Mouse (Mus musculus) erythroblast, embryonic 14.5 days (primary cell): ENCODE measurements around the gene Taf8.

Experiments
- GATA1 ChIP-seq: IDR thresholded peaks from 2 replicates; pipeline ENCODE4 v1.6.1; 2012; ENCODE audit warnings: low read length, inconsistent platforms, mixed read lengths
- TAL1 ChIP-seq: IDR thresholded peaks from 3 replicates; pipeline ENCODE4 v1.6.1; 2012; ENCODE audit warnings: low read length, inconsistent platforms, mixed read lengths

DNA sequence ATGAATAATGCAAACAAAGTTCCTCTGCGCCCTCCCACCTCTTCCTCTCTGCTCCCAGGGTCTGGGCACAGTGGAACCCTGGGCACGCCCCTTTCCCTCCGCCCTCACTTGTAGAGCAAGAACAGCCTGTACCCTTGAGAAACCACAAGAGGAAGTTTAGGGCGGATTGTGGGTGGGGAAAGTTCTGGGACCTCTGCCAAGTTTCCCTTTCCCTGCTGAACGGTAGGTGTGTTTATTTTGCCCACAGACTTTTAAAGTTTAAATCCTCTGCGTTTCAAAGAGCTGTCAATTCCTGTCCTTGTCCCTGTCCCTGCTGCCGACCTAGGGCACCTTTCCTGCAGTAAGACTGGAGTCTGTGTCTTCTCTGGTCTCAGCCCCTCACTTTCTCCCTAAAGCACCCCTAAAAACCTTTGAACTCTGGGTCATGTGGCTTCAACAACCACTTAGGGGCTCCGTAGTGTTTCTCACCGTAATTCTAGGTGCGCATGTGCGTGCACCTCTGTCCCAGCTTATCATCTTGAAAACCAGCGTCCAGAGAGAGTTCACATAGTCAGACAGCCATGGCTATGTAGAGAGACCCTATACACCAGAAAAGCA, 6.0 kb upstream of the Taf8 start:
- TF ChIP-seq TAL1 (no peak), GATA1 (no peak)
